Mouse (Mus musculus) neural tube, embryonic 15.5 days (tissue): ENCODE measurements around the gene Cabp4. TPM values are rescaled to one million over a fixed set of nuclear protein-coding genes. Genes with fewer than 3 reads are reported as not detected.

ENCODE experiments used
- ATAC-seq: fragments of 200-750 bp; cut with Nextera tagmentation; 2 replicates; pipeline ENCODE4 v1.8.0; 2017; ENCODE audit warnings: mild to moderate bottlenecking, moderate TSS enrichment, moderate library complexity; ENCODE audit not compliant: low FRiP score
- H3K27ac ChIP-seq: fragments of 300-500 bp; sonication (generic); replicated peaks from 2 replicates; pipeline ENCODE4 v1.5.1; 2015; ENCODE audit warnings: mild to moderate bottlenecking, inconsistent platforms
- H3K27me3 ChIP-seq: fragments of 300-500 bp; sonication (generic); replicated peaks from 2 replicates; pipeline ENCODE4 v1.6.1; 2015; ENCODE audit warnings: inconsistent platforms
- H3K36me3 ChIP-seq: fragments of 300-500 bp; sonication (generic); 2 replicates; pipeline ENCODE4 v1.6.1; 2015; ENCODE audit warnings: inconsistent platforms
- H3K4me1 ChIP-seq: fragments of 300-500 bp; sonication (generic); 2 replicates; pipeline ENCODE4 v1.6.1; 2015; ENCODE audit warnings: inconsistent platforms
- H3K4me2 ChIP-seq: fragments of 300-500 bp; sonication (generic); 2 replicates; pipeline ENCODE4 v1.6.1; 2015; ENCODE audit warnings: inconsistent platforms, mild to moderate bottlenecking, moderate library complexity
- H3K4me3 ChIP-seq: fragments of 300-500 bp; sonication (generic); replicated peaks from 2 replicates; pipeline ENCODE4 v1.5.1; 2015; ENCODE audit warnings: mild to moderate bottlenecking, inconsistent platforms
- H3K9ac ChIP-seq: fragments of 300-500 bp; sonication (generic); replicated peaks from 2 replicates; pipeline ENCODE4 v1.6.1; 2015; ENCODE audit warnings: mild to moderate bottlenecking, inconsistent platforms
- H3K9me3 ChIP-seq: fragments of 300-500 bp; sonication (generic); replicated peaks from 2 replicates; pipeline ENCODE4 v1.6.1; 2016; ENCODE audit warnings: inconsistent platforms
- WGBS: fragments of 180-500 bp; shearing (Covaris S2); methylation state at CpG from one replicate; pipeline ENCODE4 v1.1.7; 2015; ENCODE audit warnings: mixed read lengths; 5-methylcytosine and 5-hydroxymethylcytosine counted together
- polyA plus RNA-seq: library from polyadenylated mRNA; unstranded; fragments of >200 nt; fragmentation: Nextera tagmentation; extraction: Ambion mirVana; gene quantifications from 2 replicates; pipeline ENCODE4 v1.2.1, GENCODE M21; 2015

The Cabp4 gene
- polyA plus RNA-seq, 1 experiment from 2014 or later: 0.20 TPM

- Histone ChIP-seq H3K36me3 (peaks cover 24% of the 10 kb centered on the region), H3K9ac (no peak overlapping the region), H3K9me3 (no peaks in the 10 kb centered on the region), H3K4me2 (no peak overlapping the region), H3K4me3 (no peak overlapping the region), H3K4me1 (peaks cover 32% of the 10 kb centered on the region), H3K27ac (no peak overlapping the region), H3K27me3 (no peaks in the 10 kb centered on the region)
- WGBS: 90% methylated on average over 22 of the region's 22 CpGs
- ATAC-seq: no peak
Measured at GRCm38 (mm10) chr19:4150567-4151487, 7.0 kb upstream of the Cabp4 start.

GRCm38 (mm10) chr19:4149764-4150461 lies 6.1 kb upstream of the Cabp4 start:
- Histone ChIP-seq H3K4me1 (peaks cover 32% of the 10 kb centered on the region), H3K4me2 (peak overlapping the region; percentile 89), H3K9me3 (no peaks in the 10 kb centered on the region), H3K4me3 (no peak overlapping the region; the same call in 1 of the 2 replicates), H3K27me3 (no peaks in the 10 kb centered on the region), H3K27ac (no peak overlapping the region), H3K36me3 (peaks cover 22% of the 10 kb centered on the region; the same call in 1 of the 2 replicates), H3K9ac (no peak overlapping the region)
- no peak for ATAC-seq
- WGBS: 92% methylated on average over 17 of the region's 17 CpGs

- Histone ChIP-seq H3K27ac (no peak overlapping the region), H3K27me3 (no peaks in the 10 kb centered on the region), H3K4me3 (peak overlapping the region; percentile 83), H3K4me2 (peak overlapping the region; percentile 89), H3K9ac (peak overlapping the region; percentile 86), H3K9me3 (no peaks in the 10 kb centered on the region), H3K36me3 (peaks cover 22% of the 10 kb centered on the region; the same call in 1 of the 2 replicates), H3K4me1 (peaks cover 32% of the 10 kb centered on the region)
- no peak for ATAC-seq
- WGBS: 93% methylated on average over 11 of the region's 11 CpGs
Measured at GRCm38 (mm10) chr19:4149283-4149682, 5.5 kb upstream of the Cabp4 start.

- Histone ChIP-seq H3K4me2 (peak overlapping the region; percentile 89), H3K36me3 (peaks cover 21% of the 10 kb centered on the region; the same call in 1 of the 2 replicates), H3K4me3 (peak overlapping the region; percentile 83), H3K27ac (peak overlapping the region; percentile 78), H3K9ac (peak overlapping the region; percentile 86), H3K27me3 (no peaks in the 10 kb centered on the region), H3K9me3 (no peaks in the 10 kb centered on the region), H3K4me1 (peaks cover 32% of the 10 kb centered on the region)
- 3% methylated on average over 7 of the region's 8 CpGs for WGBS
- peak; percentile 21; the same call in 1 of the 2 replicates for ATAC-seq
Measured at GRCm38 (mm10) chr19:4148819-4149218, 5.0 kb upstream of the Cabp4 start.

- Histone ChIP-seq H3K27me3 (no peaks in the 10 kb centered on the region), H3K4me2 (peak within 1 kb of the TSS; percentile 89), H3K4me1 (peaks cover 32% of the 10 kb centered on the region), H3K36me3 (peaks cover 17% of the 10 kb centered on the region; the same call in 1 of the 2 replicates), H3K9ac (peak within 1 kb of the TSS; percentile 86), H3K9me3 (no peaks in the 10 kb centered on the region), H3K27ac (peak within 1 kb of the TSS; percentile 78), H3K4me3 (peak within 1 kb of the TSS; percentile 83)
- WGBS: under 1% methylated on average over 30 of the region's 33 CpGs
- peak; percentile 95 for ATAC-seq
Measured at GRCm38 (mm10) chr19:4148491-4148806, 4.6 kb upstream of the Cabp4 start, which contains the start of gene Coro1b. Gene Coro1b, plus strand, starts transcription at chr19:4148619.

- Histone ChIP-seq H3K9me3 (no peaks in the 10 kb centered on the region), H3K4me3 (peak overlapping the region; percentile 83), H3K9ac (peak overlapping the region; percentile 86), H3K36me3 (peaks cover 14% of the 10 kb centered on the region; the same call in 1 of the 2 replicates), H3K4me1 (peaks cover 32% of the 10 kb centered on the region), H3K27me3 (no peaks in the 10 kb centered on the region), H3K27ac (peak overlapping the region; percentile 78), H3K4me2 (peak overlapping the region; percentile 89)
- 37% methylated on average over 9 of the region's 9 CpGs for WGBS
- ATAC-seq: peak; percentile 15; the same call in 1 of the 2 replicates
Measured at GRCm38 (mm10) chr19:4147782-4148490, 4.1 kb upstream of the Cabp4 start.

- 52% methylated on average over 3 of the region's 3 CpGs for WGBS
- Histone ChIP-seq H3K27ac (0 out of 2 replicates have a peak overlapping the region, but pooled peaks have one; percentile 78), H3K4me3 (no peak overlapping the region), H3K9me3 (no peaks in the 10 kb centered on the region), H3K4me2 (no peak overlapping the region), H3K36me3 (peaks cover 13% of the 10 kb centered on the region; the same call in 1 of the 2 replicates), H3K4me1 (peaks cover 32% of the 10 kb centered on the region), H3K27me3 (no peaks in the 10 kb centered on the region), H3K9ac (no peak overlapping the region)
- no peak for ATAC-seq
Measured at GRCm38 (mm10) chr19:4147022-4147405, 3.2 kb upstream of the Cabp4 start.

- Histone ChIP-seq H3K9ac (no peak overlapping the region), H3K27me3 (no peaks in the 10 kb centered on the region), H3K9me3 (no peaks in the 10 kb centered on the region), H3K27ac (no peak overlapping the region), H3K4me3 (no peak overlapping the region), H3K4me1 (peaks cover 32% of the 10 kb centered on the region), H3K4me2 (no peak overlapping the region), H3K36me3 (peaks cover 11% of the 10 kb centered on the region; the same call in 1 of the 2 replicates)
- 62% methylated on average over 12 of the region's 12 CpGs for WGBS
- ATAC-seq: no peak
Measured at GRCm38 (mm10) chr19:4146366-4147021, 2.7 kb upstream of the Cabp4 start.

GRCm38 (mm10) chr19:4145936-4146335 lies 2.1 kb upstream of the Cabp4 start:
- WGBS: 91% methylated on average over 5 of the region's 5 CpGs

GRCm38 (mm10) chr19:4144550-4145498 lies 991 bp upstream of the Cabp4 start:
- H3K9me3 ChIP-seq: no peaks in the 10 kb centered on the region
- no peaks in the 10 kb centered on the region for H3K27me3 ChIP-seq
- H3K4me3 ChIP-seq: no peak overlapping the region
- WGBS: 86% methylated on average over 16 of the region's 16 CpGs
- H3K4me1 ChIP-seq: peaks cover 18% of the 10 kb centered on the region
- H3K4me2 ChIP-seq: no peak overlapping the region
- no peak overlapping the region for H3K27ac ChIP-seq
- no peak for ATAC-seq
- no peaks in the 10 kb centered on the region for H3K36me3 ChIP-seq
- H3K9ac ChIP-seq: no peak overlapping the region

More at GRCm38 (mm10) chr19:4145936-4146335, 2.1 kb upstream of the Cabp4 start:
- Histone ChIP-seq H3K4me2 (no peak overlapping the region), H3K4me3 (no peak overlapping the region), H3K9ac (no peak overlapping the region), H3K27me3 (no peaks in the 10 kb centered on the region), H3K36me3 (peaks cover 9% of the 10 kb centered on the region; the same call in 1 of the 2 replicates), H3K4me1 (peaks cover 29% of the 10 kb centered on the region), H3K27ac (no peak overlapping the region), H3K9me3 (no peaks in the 10 kb centered on the region)
- ATAC-seq: no peak
